Mouse (Mus musculus): Measurements from ENCODE around the gene Sdf2l1.
A peak's percentile ranks its signal among the peaks of the same experiment; 100 is the strongest.
"Not testable (repeated sequence)": the region's sequence is repeated elsewhere in the genome, so short reads cannot be mapped to it uniquely, and the experiment has no call there.

The Sdf2l1 gene

GRCm38 (mm10) chr16:17132089-17132905, at the start of gene Sdf2l1:
Gene Sdf2l1 (minus strand): TSS chr16:17132383.
- peak; percentile 97 for DNase-seq (ENCODE audit: low read depth, low spot score)

- DNase-seq (ENCODE audit: low read depth, low spot score) = no peak
Observed at GRCm38 (mm10) chr16:17181382-17181781, 49.2 kb upstream of the Sdf2l1 start.

DNA sequence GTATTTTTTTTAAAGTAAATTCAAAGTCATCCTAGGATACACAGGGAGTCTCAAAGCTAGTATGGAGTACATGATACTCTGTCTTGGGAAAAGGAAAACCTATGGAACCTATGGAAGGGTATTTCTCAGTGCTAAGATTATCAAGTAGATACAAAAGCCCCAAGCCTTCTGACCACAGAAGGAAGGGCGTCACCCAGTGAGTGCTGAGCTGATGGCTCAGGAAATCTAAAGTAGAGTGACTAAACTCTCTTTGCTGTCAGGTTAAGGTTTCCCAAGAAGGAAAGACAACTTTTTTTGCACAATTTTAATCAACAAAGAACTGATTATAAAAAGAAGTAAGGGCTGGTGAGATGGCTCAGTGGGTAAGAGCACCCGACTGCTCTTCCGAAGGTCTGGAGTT, 47.5 kb upstream of the Sdf2l1 start:
- DNase-seq (ENCODE audit: low read depth, low spot score) = no peak

DNA sequence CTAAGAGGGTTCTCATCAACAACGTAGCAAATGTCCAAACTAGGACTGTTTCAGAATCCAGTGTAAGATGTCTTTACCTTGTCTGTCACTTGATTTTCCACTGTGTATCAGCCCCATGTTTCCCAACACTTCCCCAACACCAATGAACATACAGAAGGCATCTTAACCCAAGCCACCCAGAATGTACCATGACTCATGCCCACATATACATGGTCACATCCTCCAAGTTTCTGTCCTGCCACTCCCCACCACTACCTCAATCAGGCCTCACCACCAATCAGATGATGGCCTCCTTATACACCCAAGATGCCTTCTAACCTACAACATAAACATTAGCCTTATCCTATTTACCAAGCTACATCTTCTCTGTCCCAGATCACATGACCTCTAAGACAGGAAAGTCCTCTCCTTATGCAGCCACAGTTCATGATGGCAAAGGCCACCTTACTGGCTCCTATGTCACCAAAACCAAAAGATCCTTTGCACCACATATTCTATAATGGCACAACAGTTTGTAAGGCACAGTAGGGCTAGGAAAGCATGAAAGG, 45.5 kb upstream of the Sdf2l1 start:
- DNase-seq (ENCODE audit: low read depth, low spot score) = no peak

DNA sequence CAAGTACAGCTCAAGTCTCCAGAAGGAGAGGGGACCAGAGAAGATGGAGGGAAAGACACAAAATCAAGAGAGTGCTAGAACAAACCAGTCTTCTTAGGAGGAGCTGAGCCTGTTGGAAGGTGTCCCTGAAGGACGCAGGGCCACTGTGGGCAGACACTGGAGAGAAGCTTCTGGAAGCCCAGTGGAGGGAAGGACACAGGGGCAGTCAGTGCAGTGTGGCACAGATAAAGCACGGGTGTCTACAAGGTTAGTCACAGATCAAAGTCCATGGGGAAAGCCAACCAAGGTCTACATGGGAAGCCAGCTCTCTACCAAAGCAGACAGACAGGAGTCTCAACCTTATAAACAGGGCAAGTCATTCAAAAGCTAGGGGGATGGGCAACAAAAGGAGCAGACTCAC, 43.6 kb upstream of the Sdf2l1 start:
- DNase-seq (ENCODE audit: low read depth, low spot score) = no peak

DNA sequence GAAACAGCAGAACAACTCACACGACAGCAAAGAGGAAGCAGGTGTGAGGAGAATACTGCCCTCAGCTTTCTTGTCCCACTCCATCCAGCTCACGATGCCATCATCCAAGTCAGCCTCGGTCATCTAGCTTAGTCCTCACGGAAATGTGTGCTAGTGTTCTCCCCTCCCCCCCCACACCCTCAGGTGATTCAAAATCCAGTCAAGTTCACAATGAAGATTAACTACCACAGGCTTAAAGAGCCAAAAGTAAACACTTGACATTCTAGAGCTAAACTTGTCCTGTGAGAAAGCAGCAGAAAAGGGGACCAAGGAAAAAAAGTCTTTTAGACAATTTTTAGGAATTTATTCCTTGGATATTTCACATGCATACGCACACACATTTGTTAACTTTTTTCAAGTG, 35.9 kb upstream of the Sdf2l1 start:
- DNase-seq (ENCODE audit: low read depth, low spot score) = no peak

DNA sequence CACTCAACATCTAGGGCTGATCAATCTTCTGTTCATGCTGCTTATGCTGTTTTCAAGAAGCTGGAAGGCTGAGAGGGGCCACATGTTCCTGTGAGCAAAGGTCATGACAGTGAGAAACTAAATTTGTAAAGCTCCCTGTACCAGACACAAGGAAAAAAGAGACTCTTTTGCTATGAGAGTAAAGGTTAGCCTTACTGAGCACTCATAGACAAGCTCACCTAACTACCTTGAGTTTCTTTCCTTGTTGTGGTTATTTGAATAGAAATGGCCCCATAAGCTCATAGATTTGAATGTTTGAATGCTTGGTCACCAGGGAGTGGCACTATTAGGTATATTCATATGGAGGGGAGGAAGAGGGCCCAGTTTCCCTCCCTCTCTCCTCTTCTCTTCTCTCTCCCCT, 35.0 kb upstream of the Sdf2l1 start:
- DNase-seq (ENCODE audit: low read depth, low spot score) = no peak

- not testable (repeated sequence) for DNase-seq (ENCODE audit: low read depth, low spot score)
Observed at GRCm38 (mm10) chr16:17165478-17165877, 33.3 kb upstream of the Sdf2l1 start.

GRCm38 (mm10) chr16:17154346-17154745, 22.2 kb upstream of the Sdf2l1 start:
- DNase-seq (ENCODE audit: low read depth, low spot score) = no peak

DNA sequence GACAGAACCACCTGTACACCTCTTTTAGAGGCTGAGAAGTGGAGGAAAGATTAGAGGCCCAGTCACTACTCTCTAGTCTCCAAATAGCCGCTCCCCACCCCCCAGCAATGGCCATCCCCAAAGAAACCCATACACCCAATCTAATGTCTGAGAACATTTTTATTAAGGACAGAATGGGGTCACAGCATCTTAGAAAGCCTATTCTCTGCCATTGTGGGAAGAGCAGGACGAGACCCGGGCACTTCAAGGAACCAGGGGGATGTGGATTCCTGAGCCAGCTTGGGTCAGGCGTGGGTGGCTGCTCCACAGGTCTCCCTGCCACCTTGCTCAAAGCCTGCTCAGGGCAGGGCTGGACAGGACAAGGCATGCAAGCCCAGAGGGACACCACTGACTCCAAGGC, 19.7 kb upstream of the Sdf2l1 start:
- DNase-seq (ENCODE audit: low read depth, low spot score) = no peak

- DNase-seq (ENCODE audit: low read depth, low spot score) = no peak
Observed at GRCm38 (mm10) chr16:17150520-17151258, 18.5 kb upstream of the Sdf2l1 start.

- peak; percentile 81 for DNase-seq (ENCODE audit: low read depth, low spot score)
Observed at GRCm38 (mm10) chr16:17148084-17148483, 15.9 kb upstream of the Sdf2l1 start.

DNA sequence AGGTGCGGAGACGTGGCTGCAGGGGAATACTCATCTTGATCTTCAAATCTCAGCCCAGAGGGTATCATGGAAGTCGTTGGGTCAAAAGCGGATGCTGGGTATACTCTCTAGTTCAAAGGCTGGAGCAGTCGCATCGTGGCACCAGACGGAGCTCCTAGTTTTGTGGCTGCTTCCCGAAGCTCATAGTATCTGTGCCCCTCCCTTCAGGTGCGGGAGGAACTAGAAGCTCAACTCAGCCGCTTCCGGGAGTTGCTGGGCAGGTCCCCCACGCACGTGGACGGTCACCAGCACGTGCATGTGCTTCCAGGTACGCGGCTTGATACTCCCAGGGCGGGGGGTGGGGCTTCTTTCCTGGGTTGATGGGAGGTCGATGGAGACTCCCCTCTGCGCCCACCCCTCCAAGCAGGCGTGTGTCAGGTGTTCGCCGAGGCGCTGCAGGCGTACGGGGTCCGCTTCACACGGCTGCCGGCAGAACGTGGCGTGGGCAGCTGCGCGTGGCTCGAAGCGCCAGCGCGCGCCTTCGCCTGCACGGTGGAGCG, 15.3 kb upstream of the Sdf2l1 start:
- DNase-seq (ENCODE audit: low read depth, low spot score) = peak; percentile 54

DNA sequence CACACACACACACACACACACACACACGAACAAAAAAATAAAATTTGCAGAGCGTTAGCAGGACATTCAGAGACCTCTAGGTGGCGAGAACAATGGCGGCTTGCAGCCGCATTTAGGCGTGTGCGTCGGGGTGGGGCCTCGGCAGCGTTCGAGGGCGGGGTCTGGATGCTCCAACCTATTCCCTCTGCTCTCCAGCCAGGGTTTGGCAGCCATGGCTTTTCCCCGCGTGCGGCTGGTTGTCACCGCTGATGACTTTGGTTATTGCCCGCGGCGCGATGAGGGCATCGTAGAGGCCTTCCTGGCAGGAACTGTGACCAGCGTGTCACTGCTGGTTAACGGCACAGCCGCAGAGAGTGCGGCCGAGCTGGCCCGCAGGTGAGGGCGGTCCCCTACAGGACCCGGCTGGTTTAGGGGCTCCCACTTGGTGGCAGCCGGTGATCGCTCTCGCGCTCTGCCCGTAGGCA, 14.6 kb upstream of the Sdf2l1 start, which contains the start of gene Ccdc116:
Ccdc116 (minus strand) TSS at position 458 of the 464 bp plus-strand sequence.
- DNase-seq (ENCODE audit: low read depth, low spot score) = peak; percentile 93

DNA sequence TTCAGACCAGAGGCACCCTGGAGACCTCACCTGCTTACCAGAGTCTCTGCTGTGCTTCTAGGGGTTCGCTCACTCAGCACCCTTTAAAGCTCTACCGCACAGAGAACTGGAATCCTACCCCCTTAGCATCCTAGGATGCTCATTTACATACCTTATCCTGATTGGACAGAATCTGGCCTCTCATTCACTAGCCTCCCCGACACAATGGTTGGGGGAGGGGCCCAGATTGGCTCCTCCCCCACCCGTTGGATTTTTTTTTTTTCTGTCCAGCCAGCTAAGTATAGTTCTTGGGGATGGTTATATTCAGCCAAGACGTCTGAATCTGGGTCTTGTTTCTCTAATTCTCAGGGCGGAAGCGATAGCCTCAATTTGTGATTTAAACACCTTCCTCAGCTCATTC, 12.2 kb upstream of the Sdf2l1 start, which contains the start of gene Ydjc:
Ydjc (plus strand) TSS at position 283 of the 400 bp plus-strand sequence.
- peak; percentile 82 for DNase-seq (ENCODE audit: low read depth, low spot score)

GRCm38 (mm10) chr16:17137355-17137754, 5.2 kb upstream of the Sdf2l1 start:
- no peak for DNase-seq (ENCODE audit: low read depth, low spot score)

- no peak for DNase-seq (ENCODE audit: low read depth, low spot score)
Observed at GRCm38 (mm10) chr16:17132906-17133200, 670 bp upstream of the Sdf2l1 start.

DNA sequence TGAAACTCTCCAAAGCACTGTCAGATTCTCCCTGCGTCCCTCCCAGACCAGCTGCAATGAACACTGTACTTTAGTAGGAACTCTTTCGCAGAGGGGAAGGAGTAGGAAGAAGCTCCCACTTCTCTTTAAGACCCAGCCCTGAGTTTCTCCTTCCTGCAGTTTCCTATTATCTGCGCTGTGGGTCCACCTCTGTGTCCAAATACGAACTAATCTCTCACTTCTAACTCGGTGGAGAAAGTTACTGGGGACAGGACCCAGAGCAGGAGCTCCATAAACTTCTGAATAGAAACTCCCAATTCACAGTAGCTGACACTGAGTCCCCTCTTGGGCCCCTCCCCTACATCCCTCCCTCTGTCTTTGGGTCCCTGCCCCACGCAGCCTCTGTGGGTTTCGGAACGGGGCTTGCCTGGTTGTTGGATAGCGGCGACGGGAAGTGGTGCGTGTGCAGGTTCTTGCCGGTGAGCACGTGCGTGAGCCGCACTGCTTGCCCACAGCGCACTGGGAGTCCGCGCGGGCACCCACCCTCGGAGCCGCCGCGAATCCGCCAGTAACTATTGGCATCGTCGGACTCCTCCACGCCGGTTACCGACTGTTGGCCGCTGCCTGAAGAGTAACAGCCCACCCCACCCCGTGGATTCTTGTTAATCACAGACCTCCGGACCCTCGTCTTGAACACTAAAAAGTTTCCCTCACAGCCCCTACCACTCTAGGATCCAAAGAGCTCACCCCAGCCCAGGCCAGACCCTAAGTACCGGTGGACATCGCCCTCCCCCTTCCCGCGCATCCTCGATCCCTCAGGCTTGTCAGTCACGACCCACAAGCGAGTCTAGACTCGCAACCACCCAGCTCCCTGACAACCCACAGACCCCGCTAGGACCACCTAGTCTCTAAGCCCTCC, 743 bp downstream of the Sdf2l1 start:
- peak; percentile 30 for DNase-seq (ENCODE audit: low read depth, low spot score)

- peak; percentile 82 for DNase-seq (ENCODE audit: low read depth, low spot score)
Observed at GRCm38 (mm10) chr16:17127292-17127691, 4.9 kb downstream of the Sdf2l1 start.

DNA sequence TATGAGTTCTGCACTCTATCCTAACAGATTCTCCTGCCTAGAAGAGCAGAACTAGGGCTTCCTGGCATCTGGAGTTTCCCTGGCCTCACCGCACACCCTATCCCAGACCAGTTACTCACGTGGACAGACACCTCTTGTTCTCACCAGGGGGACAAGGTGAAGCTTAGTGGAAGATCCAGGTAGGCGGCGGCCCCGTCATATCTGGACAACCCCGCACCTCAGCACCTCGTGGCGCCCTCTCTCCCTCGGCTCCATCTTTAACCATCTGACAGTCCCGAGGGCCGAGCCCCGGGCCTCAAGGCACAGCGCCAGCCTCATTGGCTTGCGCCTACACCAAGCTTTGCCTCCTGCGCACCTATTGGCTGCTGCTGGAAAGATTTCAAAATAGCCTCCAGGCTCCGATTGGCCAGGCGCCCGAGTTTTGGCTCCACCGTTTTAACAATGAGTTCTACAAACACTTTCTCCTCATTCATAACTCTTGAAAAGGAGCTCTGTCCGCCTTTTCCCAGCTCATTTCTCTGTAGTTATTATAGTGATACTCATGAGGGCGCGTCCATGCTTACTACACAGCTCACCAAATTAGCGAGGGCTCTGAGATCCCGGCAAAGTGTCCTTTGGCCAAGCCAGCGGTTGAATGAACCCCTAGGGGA, 7.2 kb downstream of the Sdf2l1 start, which contains the start of gene 2610318N02Rik:
2610318N02Rik (minus strand) TSS at position 297 of the 650 bp plus-strand sequence.
- peak; percentile 86 for DNase-seq (ENCODE audit: low read depth, low spot score)

Measured in ES-CJ7 (cell line).